Mouse (Mus musculus) embryonic facial prominence, embryonic 15.5 days (tissue): Measurements from ENCODE around the gene Mylpf. TPM values are rescaled to one million over a fixed set of nuclear protein-coding genes. Genes with fewer than 3 reads are reported as not detected.
"Not testable (repeated sequence)": the region's sequence is repeated elsewhere in the genome, so short reads cannot be mapped to it uniquely, and the experiment has no call there.

Source experiments
- ATAC-seq: fragments of 200-750 bp; cut with Nextera tagmentation; 2 replicates; pipeline ENCODE4 v1.8.0; 2017; ENCODE audit warnings: low read depth, moderate TSS enrichment; ENCODE audit not compliant: insufficient number of reproducible peaks, low FRiP score, low TSS enrichment
- H3K27ac ChIP-seq: fragments of 300-500 bp; sonication (generic); replicated peaks from 2 replicates; pipeline ENCODE4 v1.5.1; 2015; ENCODE audit warnings: mild to moderate bottlenecking, inconsistent platforms
- H3K27me3 ChIP-seq: fragments of 300-500 bp; sonication (generic); 2 replicates; pipeline ENCODE4 v1.6.1; 2015; ENCODE audit warnings: inconsistent platforms
- H3K36me3 ChIP-seq: fragments of 300-500 bp; sonication (generic); 2 replicates; pipeline ENCODE4 v1.6.1; 2015; ENCODE audit warnings: mild to moderate bottlenecking, inconsistent platforms
- H3K4me1 ChIP-seq: fragments of 300-500 bp; sonication (generic); 2 replicates; pipeline ENCODE4 v1.6.1; 2015; ENCODE audit warnings: inconsistent platforms
- H3K4me2 ChIP-seq: fragments of 300-500 bp; sonication (generic); replicated peaks from 2 replicates; pipeline ENCODE4 v1.6.1; 2015; ENCODE audit warnings: mild to moderate bottlenecking, inconsistent platforms
- H3K4me3 ChIP-seq: fragments of 300-500 bp; sonication (generic); replicated peaks from 2 replicates; pipeline ENCODE4 v1.5.1; 2015; ENCODE audit warnings: mild to moderate bottlenecking, inconsistent platforms
- H3K9ac ChIP-seq: fragments of 300-500 bp; sonication (generic); 2 replicates; pipeline ENCODE4 v1.6.1; 2015; ENCODE audit warnings: inconsistent platforms
- H3K9me3 ChIP-seq: fragments of 300-500 bp; sonication (generic); replicated peaks from 2 replicates; pipeline ENCODE4 v1.6.1; 2016; ENCODE audit warnings: inconsistent platforms
- WGBS: fragments of 180-500 bp; shearing (Covaris S2); methylation state at CpG from one replicate; pipeline ENCODE4 v1.1.7; 2015; 5-methylcytosine and 5-hydroxymethylcytosine counted together
- polyA plus RNA-seq: library from polyadenylated mRNA; unstranded; fragments of >200 nt; fragmentation: Nextera tagmentation; extraction: Ambion mirVana; gene quantifications from 2 replicates; pipeline ENCODE4 v1.2.1, GENCODE M21; 2015

Gene Mylpf
- polyA plus RNA-seq, 1 experiment from 2014 or later: 585 TPM

DNA sequence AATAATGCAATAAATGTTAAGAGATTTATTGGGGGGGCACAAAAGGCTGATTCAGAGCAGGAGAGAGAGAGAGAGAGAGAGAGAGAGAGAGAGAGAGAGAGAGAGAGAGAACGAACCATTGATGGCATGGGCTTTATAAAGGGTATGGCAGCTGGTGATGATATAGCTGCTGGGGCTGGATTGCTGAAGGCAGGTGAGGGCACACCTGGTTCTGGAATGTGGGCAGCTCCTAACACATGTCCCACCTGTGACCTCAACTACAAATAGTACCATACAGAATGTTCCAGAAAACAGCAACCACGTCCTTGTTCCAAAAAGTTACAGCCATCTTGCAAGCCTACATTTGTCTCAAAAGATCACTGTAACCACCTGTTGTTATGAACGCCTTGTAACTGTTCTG, 22.7 kb downstream of the Mylpf start:
- H3K4me3 ChIP-seq: peak overlapping the region; percentile 98
- H3K4me2 ChIP-seq: peak overlapping the region; percentile 64
- peaks cover 41% of the 10 kb centered on the region for H3K4me1 ChIP-seq
- H3K9me3 ChIP-seq: no peaks in the 10 kb centered on the region
- no peak for ATAC-seq
- H3K36me3 ChIP-seq: peaks cover 35% of the 10 kb centered on the region
- no peak overlapping the region for H3K27ac ChIP-seq
- 47% methylated on average over 3 of the region's 3 CpGs for WGBS
- no peak overlapping the region for H3K9ac ChIP-seq
- H3K27me3 ChIP-seq: no peaks in the 10 kb centered on the region

DNA sequence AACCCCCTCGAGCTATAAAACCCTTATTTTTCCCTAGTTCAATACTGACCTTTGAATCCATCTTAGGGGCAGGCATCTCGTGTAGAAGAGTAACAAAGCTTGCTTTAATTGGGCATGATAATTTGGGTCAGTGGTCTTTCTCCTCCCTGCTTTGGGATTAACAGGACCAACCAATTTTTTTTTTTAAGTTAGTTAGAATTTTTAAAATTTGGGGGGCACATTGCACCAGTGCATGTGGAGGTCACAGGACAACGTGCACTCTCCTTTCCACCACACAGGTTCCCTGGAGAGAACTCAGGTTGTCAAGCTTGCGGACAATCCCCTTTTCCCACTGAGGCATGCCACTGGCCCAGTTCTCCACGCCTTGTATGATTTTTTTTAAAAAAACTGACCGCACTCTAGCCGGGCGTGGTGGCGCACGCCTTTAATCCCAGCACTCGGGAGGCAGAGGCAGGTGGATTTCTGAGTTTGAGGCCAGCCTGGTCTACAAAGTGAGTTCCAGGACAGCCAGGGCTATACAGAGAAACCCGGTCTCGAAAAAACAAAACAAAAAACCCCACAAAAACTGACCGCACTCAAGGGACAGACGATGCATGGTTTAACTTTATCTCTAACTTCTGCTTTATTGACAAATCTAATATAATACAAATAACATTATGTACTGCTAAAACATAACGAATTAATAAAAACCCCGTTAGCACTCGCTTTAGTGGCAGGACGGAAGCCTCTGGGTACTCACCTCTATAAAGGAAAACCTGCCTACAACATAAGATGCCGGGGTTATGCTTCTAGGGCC, 23.3 kb downstream of the Mylpf start:
- H3K27ac ChIP-seq: peak overlapping the region; percentile 97
- peak overlapping the region; percentile 98 for H3K9ac ChIP-seq
- peak overlapping the region; percentile 64 for H3K4me2 ChIP-seq
- H3K36me3 ChIP-seq: peaks cover 42% of the 10 kb centered on the region
- H3K4me3 ChIP-seq: peak overlapping the region; percentile 98
- H3K27me3 ChIP-seq: no peaks in the 10 kb centered on the region
- 3% methylated on average over 20 of the region's 20 CpGs for WGBS
- peaks cover 41% of the 10 kb centered on the region for H3K4me1 ChIP-seq
- H3K9me3 ChIP-seq: no peaks in the 10 kb centered on the region
- ATAC-seq: no peak

DNA sequence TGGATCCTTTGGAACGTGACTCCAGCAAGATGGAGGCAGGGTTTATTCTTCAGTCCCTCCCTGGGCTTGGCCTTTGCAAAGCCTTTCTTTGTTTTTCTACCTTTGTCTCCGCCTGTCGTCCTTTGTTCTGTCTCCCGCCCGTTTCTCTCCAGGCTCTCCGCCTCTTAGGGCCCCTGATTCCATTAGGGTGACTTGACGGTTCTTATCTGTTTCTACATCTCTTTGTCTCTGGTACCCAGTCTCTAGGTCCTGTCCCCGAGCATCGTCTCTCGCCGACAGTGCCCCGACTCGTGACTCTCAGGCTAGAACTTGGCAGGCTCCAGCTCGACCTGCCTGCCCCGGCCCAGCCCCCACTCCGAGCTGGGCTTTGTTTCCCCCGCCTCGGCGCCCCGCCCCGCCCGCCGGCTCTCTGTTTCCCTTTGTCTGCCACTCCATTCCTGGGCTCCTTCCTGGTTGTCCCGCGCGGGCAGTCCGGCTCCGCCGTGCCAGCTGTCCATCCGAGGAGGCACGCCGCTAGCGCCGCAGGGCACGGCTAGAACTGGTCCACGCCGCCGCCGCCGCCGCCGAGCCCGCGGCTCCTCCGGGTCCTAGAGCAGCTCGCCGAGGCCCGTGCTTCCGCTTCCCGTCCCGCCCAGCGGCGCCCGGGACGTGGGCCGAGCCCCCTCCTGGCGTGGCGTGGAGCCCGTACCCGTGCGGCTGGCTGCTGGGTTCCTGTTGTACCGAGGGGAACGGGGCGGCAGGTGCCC, 24.1 kb downstream of the Mylpf start, which contains the start of the genes Zfp553 and Sept1:
Gene Zfp553, plus strand, starts transcription at position 440 of the 746 bp plus-strand sequence.
Gene Sept1, minus strand, starts transcription at position 509 of the 746 bp plus-strand sequence.
- peak within 1 kb of the TSS; percentile 98 for H3K9ac ChIP-seq
- H3K4me1 ChIP-seq: peaks cover 41% of the 10 kb centered on the region
- H3K9me3 ChIP-seq: no peaks in the 10 kb centered on the region
- H3K27me3 ChIP-seq: no peaks in the 10 kb centered on the region
- peak within 1 kb of the TSS; percentile 98 for H3K4me3 ChIP-seq
- ATAC-seq: peak; percentile 92
- H3K27ac ChIP-seq: peak within 1 kb of the TSS; percentile 97
- H3K36me3 ChIP-seq: peaks cover 50% of the 10 kb centered on the region
- peak within 1 kb of the TSS; percentile 64 for H3K4me2 ChIP-seq
- under 1% methylated on average over 64 of the region's 64 CpGs for WGBS

DNA sequence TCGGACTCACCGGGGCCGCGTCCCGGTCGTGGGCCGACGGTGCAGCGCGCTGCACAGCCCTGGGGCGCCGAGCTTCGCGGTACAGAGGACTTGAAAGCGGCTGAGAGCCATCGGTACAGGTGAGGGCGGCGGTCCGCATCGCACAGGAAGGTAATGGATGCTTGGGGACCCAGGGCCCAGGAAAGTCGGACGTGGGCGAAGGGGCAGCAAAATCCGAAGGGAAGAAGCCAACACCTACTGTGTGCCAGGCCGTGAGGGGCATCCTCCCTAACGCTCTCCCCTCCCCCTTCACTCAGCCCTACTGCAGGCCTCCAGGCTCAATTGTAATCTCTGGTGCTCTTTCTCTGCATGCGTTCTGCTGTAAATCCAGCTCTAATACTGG, 24.7 kb downstream of the Mylpf start:
- under 1% methylated on average over 27 of the region's 27 CpGs for WGBS
- H3K9ac ChIP-seq: peak overlapping the region; percentile 98
- H3K27me3 ChIP-seq: no peaks in the 10 kb centered on the region
- peak; percentile 44 for ATAC-seq
- peak overlapping the region; percentile 98 for H3K4me3 ChIP-seq
- H3K36me3 ChIP-seq: peaks cover 55% of the 10 kb centered on the region
- peaks cover 41% of the 10 kb centered on the region for H3K4me1 ChIP-seq
- H3K9me3 ChIP-seq: no peaks in the 10 kb centered on the region
- H3K27ac ChIP-seq: peak overlapping the region; percentile 97
- peak overlapping the region; percentile 64 for H3K4me2 ChIP-seq

DNA sequence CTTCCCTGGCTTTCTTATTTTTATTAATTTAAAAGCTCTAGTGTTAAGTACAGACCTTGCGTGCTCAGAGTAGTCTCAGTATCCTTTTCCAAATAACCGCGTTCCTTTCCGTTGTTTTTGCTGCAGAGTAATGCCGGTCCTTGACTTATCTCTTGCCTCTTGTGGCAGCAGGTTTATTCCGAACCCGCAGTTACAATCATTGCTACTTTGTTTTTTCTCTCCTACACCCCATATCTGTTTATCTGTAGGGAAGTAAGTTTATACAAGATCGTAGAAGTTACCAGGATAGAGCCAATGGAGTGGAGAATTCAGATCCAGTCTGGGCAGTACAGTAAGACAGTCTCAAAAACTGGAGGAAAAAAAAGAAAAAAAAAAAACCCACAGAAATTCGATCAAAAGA, 25.1 kb downstream of the Mylpf start:
- ATAC-seq: no peak
- Histone ChIP-seq H3K9ac (peak overlapping the region; percentile 98), H3K36me3 (peaks cover 59% of the 10 kb centered on the region)

GRCm38 (mm10) chr7:127234777-127235176, 26.1 kb downstream of the Mylpf start:
- Histone ChIP-seq H3K4me2 (no peak overlapping the region), H3K36me3 (peaks cover 58% of the 10 kb centered on the region), H3K9me3 (no peaks in the 10 kb centered on the region), H3K4me1 (peaks cover 31% of the 10 kb centered on the region), H3K9ac (no peak overlapping the region), H3K27me3 (no peaks in the 10 kb centered on the region), H3K4me3 (no peak overlapping the region), H3K27ac (no peak overlapping the region)
- no peak for ATAC-seq
- WGBS: 86% methylated on average over 2 of the region's 2 CpGs

More for the DNA sequence above, 25.1 kb downstream of the Mylpf start:
- Histone ChIP-seq H3K4me3 (peak overlapping the region; percentile 98), H3K9me3 (no peaks in the 10 kb centered on the region), H3K27me3 (no peaks in the 10 kb centered on the region), H3K4me2 (peak overlapping the region; percentile 64), H3K27ac (peak overlapping the region; percentile 97), H3K4me1 (peaks cover 41% of the 10 kb centered on the region)
- 2% methylated on average over 9 of the region's 9 CpGs for WGBS

DNA sequence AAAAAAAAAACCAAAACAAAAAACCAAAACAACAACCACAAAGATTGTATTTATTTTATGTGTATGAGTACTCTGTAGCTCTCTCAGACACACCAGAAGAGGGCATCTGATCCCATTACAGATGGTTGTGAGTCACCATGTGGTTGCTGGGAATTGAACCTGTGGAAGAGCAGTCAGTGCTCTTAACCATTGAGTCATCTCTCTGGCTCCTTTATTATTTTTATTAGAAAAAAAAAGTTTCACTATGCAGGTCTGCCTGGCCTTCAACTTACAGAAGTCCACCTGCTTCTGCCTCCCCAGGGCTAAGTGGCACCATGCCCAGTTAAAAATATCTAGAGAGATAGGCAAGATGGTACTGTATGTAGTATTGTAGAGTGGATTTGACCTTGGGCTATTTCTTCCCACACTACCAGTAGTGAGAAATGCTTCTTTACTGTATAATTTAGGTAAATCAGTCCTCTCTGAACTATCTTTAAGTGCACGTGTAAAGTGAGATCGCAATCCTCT, 34.7 kb downstream of the Mylpf start:
- no peaks in the 10 kb centered on the region for H3K9me3 ChIP-seq
- H3K4me1 ChIP-seq: peaks cover 27% of the 10 kb centered on the region
- peak overlapping the region; percentile 92 for H3K4me3 ChIP-seq
- peak overlapping the region; percentile 92 for H3K27ac ChIP-seq
- peak overlapping the region; percentile 50 for H3K4me2 ChIP-seq
- no peak for ATAC-seq
- H3K27me3 ChIP-seq: no peaks in the 10 kb centered on the region
- 24% methylated on average over 2 of the region's 2 CpGs for WGBS
- peaks cover 27% of the 10 kb centered on the region for H3K36me3 ChIP-seq
- H3K9ac ChIP-seq: peak overlapping the region; percentile 68

GRCm38 (mm10) chr7:127243870-127244657, 35.4 kb downstream of the Mylpf start, which contains the start of gene Zfp771:
TSS of gene Zfp771 (plus strand) at chr7:127244274.
- ATAC-seq: peak; percentile 96
- Histone ChIP-seq H3K4me3 (peak within 1 kb of the TSS; percentile 92), H3K27me3 (no peaks in the 10 kb centered on the region), H3K4me1 (peaks cover 27% of the 10 kb centered on the region), H3K9ac (peak within 1 kb of the TSS; percentile 98), H3K9me3 (no peaks in the 10 kb centered on the region), H3K36me3 (peaks cover 20% of the 10 kb centered on the region), H3K4me2 (peak within 1 kb of the TSS; percentile 50), H3K27ac (peak within 1 kb of the TSS; percentile 92)
- under 1% methylated on average over 54 of the region's 56 CpGs for WGBS

- Histone ChIP-seq H3K4me3 (peak overlapping the region; percentile 92), H3K27ac (peak overlapping the region; percentile 92), H3K4me2 (peak overlapping the region; percentile 50), H3K9me3 (no peaks in the 10 kb centered on the region), H3K9ac (peak overlapping the region; percentile 98), H3K27me3 (no peaks in the 10 kb centered on the region), H3K4me1 (peaks cover 27% of the 10 kb centered on the region), H3K36me3 (peaks cover 25% of the 10 kb centered on the region)
- ATAC-seq: peak; percentile 81
- WGBS: 8% methylated on average over 33 of the region's 33 CpGs
These were observed 36.2 kb downstream of the Mylpf start for GRCm38 (mm10) chr7:127244658-127245510.

GRCm38 (mm10) chr7:127250511-127250910, 41.8 kb downstream of the Mylpf start:
- H3K27me3 ChIP-seq, H3K9me3 ChIP-seq, H3K4me2 ChIP-seq, H3K4me3 ChIP-seq, H3K9ac ChIP-seq, ATAC-seq, H3K27ac ChIP-seq: not testable (repeated sequence)
- peaks cover 32% of the 10 kb centered on the region for H3K36me3 ChIP-seq
- WGBS: 90% methylated on average over 8 of the region's 8 CpGs
- peaks cover 31% of the 10 kb centered on the region for H3K4me1 ChIP-seq
